Mouse (Mus musculus) olfactory bulb, adult 2 months (tissue): ENCODE measurements around the gene C2cd4a.

Experiments used
- CTCF ChIP-seq: fragments of 200-500 bp; IDR thresholded peaks from 2 replicates; pipeline ENCODE4 v1.5.1; 2012; ENCODE audit warnings: low read depth, mild to moderate bottlenecking, low read length, moderate library complexity; ENCODE audit not compliant: insufficient read depth
- POLR2A ChIP-seq: fragments of 200-500 bp; IDR thresholded peaks from 2 replicates; pipeline ENCODE4 v1.6.1; 2012; ENCODE audit warnings: mild to moderate bottlenecking, low read depth, low read length, moderate library complexity; ENCODE audit not compliant: insufficient read depth

DNA sequence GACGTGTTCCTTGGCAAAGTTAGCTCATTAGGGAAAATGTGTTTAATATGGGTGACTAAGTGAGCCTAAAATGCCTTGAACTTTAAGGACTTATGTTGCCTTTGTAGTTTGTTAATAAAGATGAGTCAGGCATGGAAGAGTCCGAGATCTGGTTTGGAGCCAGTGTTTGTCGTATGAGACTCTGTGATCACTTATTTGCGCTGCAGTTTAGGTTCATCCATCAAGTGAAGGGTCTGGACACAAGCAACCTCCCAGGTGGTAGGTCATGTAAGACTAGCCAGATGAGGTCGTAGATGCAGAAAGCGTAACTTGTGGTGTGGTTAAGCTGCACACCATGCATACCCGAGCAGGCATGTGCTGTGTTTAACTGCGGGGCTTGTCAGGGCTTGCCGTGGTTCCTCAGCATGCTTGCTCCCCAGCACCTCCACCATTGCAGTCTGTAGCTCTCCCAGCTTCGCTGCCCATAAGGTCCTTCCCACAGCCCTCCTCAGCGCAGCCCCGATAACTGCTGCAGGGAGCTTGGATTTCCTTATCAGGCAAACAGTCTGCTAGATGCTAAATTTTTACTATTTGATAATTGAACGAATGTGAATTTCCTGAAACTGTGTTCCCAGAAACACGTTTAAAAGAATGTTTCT is 45.1 kb upstream of the C2cd4a start:
- TF ChIP-seq POLR2A (no peak), CTCF (no peak)
